Mouse (Mus musculus): ENCODE results near the gene Stk33.
A peak's percentile ranks its signal among the peaks of the same experiment; 100 is the strongest.

The Stk33 gene

GRCm38 (mm10) chr7:109357877-109358276, 81.0 kb downstream of the Stk33 start:
- DNase-seq (ENCODE audit: low spot score in 2 of 2), result no peak

- no peak for DNase-seq (ENCODE audit: low spot score in 2 of 2)
These were observed 91.6 kb downstream of the Stk33 start for GRCm38 (mm10) chr7:109347241-109347640.

DNA sequence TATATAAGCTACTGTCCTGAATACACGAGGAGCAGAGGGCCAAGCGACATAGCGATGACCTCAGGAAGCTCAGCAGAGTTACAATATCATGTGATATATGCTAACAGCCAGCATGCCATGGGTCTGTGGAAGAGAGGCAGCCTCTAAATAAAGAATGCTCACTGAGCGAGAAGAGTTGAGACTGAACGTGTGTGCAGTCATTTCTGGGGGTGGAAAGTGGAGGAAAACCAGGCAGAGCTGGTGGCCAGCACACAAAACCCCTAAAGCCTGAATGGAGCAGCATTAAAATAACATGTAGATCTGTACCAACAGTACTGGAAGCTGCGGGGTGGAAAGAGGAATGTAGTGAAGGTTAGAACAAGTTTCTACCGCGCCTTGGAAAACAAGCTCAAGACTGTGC, 107.2 kb downstream of the Stk33 start:
- DNase-seq (ENCODE audit: low spot score in 2 of 2), result peak in 1 of 2 experiments; percentile 4

DNA sequence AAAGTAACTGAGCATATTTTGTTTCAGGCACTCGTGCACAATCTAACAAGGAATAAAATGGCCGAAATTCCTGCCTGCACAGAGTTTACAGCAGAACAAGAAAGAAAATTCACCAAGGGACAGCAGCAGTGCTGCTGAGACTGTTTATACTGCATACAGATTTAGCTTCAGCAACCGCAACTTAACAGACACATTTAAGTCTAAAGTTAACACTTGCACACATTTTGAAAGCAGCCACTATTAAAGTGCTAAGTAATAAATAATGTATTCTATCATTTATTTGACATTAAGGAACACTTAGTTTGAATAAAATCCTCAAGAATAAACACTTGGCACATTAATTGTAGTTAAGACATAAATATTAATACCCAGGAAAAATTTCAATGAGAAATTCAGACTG, 110.1 kb downstream of the Stk33 start:
- DNase-seq (ENCODE audit: low spot score in 2 of 2), result no peak

DNA sequence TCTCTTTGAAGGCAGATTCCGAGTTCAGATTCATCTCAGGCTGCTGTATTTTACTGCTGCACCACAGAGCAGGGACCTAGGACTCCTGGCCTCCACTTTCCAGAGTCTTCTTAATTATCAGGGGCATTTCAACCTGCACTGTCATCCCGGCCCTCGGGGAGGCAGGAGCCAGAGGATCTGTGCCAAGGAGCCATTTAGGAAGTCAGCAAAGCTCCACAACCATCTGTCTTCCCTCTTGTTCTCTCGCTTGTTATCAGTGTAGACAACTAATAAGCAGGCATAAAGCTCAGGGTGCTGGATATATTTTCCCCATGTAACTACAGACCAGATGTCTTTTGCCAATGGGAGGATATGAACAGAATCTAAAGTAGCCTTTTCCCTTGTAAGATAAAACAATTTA, 112.1 kb downstream of the Stk33 start:
- no peak for DNase-seq (ENCODE audit: low spot score in 2 of 2)

DNA sequence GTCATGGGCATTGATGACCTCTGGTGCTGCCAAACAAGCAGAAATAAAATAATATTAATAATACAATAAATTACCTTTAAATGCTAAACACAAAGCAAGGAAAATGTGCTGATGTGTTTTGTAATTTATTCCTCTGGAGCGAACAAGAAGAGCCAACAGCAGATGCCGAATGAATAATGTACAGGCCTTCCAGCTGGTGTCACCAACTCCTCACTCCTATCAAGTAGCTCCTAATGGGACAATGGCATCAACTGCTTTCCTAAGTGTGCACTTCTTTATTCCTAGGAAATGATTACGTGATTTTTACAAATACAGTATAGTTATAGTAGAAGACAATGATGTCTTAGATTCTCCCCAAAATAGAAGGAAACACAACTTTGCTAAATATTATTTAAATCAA, 113.2 kb downstream of the Stk33 start:
- DNase-seq (ENCODE audit: low spot score in 2 of 2), result no peak

- DNase-seq (ENCODE audit: low spot score in 2 of 2), result no peak
These were observed 113.7 kb downstream of the Stk33 start for GRCm38 (mm10) chr7:109325169-109325568.

DNA sequence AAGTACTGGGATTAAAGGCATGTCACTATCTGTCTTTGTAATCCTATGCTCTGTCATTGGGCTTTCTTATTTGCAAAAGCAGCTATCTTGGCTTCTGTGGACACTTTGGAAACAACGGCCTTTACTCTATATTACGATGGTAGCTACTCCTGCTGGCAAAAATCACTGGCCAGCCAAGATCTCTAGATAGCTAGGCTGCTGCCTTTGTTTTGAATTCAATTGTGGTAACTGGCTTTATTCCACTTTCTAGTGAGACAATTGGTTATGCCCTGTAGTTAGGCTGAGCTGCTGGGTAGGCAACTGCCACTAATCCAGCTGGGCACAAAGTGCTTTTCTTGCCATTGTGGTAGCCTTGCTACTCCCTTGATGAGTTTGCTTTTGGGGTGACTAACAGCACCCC, 129.4 kb downstream of the Stk33 start:
- no peak for DNase-seq (ENCODE audit: low spot score in 2 of 2)

- DNase-seq (ENCODE audit: low spot score in 2 of 2), result no peak
These were observed 143.1 kb downstream of the Stk33 start for GRCm38 (mm10) chr7:109295807-109296206.

DNA sequence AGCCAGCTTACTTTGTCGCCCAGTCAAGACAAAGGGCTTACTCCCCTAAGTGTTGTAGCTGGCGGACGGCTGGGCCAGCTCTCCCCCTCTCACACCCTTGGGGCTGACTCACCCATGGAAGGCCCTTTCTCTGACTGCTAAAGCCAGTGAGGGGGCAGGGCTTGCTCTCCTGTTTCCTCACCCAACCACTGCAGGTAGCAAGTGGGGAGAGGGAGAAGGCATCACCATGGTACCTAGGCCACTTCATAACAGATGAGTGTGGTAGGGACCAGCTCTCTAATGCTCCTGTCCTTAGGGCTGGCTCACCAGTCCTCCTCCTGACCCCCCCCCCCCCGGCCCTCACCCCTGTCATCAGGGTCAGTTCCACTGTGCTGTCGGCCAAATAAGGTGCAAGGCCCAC, 143.5 kb downstream of the Stk33 start:
- DNase-seq (ENCODE audit: low spot score in 2 of 2), result no peak

- no peak for DNase-seq (ENCODE audit: low spot score in 2 of 2)
These were observed 148.4 kb downstream of the Stk33 start for GRCm38 (mm10) chr7:109290501-109290900.

DNA sequence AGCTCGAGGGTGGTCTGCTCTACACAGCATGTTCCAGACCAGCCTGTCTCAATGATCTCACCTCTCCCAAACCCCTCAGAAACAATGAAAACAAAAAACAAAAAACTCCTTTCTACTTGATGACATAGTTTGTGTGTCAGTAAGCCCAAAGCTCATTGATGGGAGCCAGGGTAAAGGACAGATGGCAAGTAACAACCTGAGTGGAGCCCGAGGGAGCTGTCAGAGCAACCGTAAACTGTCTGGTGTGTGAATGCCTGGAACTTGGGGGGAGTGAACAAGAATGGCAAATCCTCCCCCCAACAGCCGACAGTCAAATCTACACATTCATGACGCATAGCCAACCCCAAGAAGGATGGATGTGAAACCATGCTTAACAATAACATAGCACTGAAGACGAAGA, 149.8 kb downstream of the Stk33 start:
- no peak for DNase-seq (ENCODE audit: low spot score in 2 of 2)

GRCm38 (mm10) chr7:109282106-109282505, 156.8 kb downstream of the Stk33 start:
- DNase-seq (ENCODE audit: low spot score in 2 of 2), result no peak

GRCm38 (mm10) chr7:109276622-109277021, 162.3 kb downstream of the Stk33 start:
- no peak for DNase-seq (ENCODE audit: low spot score in 2 of 2)

- no peak for DNase-seq (ENCODE audit: low spot score in 2 of 2)
These were observed 163.0 kb downstream of the Stk33 start for GRCm38 (mm10) chr7:109275901-109276300.

GRCm38 (mm10) chr7:109275151-109275550, 163.7 kb downstream of the Stk33 start:
- no peak for DNase-seq (ENCODE audit: low spot score in 2 of 2)

GRCm38 (mm10) chr7:109274289-109274688, 164.6 kb downstream of the Stk33 start:
- no peak for DNase-seq (ENCODE audit: low spot score in 2 of 2)

GRCm38 (mm10) chr7:109269046-109269445, 169.8 kb downstream of the Stk33 start:
- DNase-seq (ENCODE audit: low spot score in 2 of 2), result no peak

GRCm38 (mm10) chr7:109267370-109267769, 171.5 kb downstream of the Stk33 start:
- no peak for DNase-seq (ENCODE audit: low spot score in 2 of 2)

- DNase-seq (ENCODE audit: low spot score in 2 of 2), result no peak
These were observed 172.7 kb downstream of the Stk33 start for GRCm38 (mm10) chr7:109266181-109266580.

- DNase-seq (ENCODE audit: low spot score in 2 of 2), result no peak
These were observed 173.3 kb downstream of the Stk33 start for GRCm38 (mm10) chr7:109265606-109266005.

DNA sequence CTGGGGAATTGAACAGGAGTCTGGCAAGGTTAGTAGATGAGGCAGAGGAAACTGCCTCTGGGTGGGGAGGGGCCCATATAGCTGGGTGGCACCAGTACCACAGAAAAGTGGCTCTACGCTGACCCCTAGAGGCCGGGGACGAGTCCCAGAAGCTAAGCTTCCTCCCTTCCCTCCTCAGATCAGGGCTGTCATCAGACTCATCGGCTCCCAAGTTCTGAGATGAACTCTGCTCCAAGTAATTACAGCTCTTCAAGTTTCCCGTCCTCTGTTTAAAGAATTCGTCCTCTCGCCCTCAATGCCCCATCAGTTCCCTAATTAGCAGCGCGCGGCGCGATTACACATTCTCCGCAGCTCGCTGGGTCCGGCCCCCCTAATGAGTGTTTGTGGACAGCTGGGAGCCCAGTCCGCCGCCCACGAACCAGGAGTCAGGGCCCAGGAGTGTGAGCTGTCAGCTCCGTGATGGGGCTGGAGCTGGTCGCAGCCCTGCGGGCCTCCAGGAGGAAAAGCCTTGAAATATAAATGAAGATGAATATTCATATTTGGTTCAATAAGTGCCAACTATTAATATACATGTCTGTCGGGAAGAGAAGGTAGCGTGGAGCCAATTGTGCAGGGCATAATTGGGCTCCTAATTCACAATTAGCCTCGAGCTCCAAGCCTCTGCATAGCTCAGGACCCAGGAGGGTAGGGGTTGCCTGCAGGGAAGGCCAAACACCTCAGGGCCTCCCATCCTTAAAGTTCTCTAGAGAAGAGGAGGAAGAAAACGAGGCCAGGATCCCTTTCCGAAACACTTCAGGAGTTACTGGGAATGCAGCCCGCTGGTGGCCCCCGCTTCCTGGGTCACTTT, 183.2 kb downstream of the Stk33 start:
- DNase-seq (ENCODE audit: low spot score in 2 of 2), result peak; percentile 56 to 71

DNA sequence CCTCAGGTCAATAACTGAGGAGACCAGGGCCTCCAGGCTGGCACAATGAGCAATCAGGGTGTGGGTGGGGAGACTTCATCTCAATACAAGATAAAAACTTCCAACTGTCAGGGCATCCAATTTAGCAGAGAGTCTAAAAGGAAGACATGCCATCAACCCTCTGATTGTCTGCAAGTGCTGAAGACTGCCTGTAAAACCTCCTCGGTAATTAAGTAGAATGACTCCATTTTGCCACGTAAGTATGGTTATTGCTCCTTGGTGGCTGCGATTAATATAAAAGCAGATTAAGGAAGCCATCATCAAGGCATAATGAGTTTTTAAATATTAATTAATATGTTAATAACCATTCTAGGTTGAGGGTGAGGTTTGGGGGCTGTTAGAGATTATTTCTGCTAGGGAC, 187.5 kb downstream of the Stk33 start:
- DNase-seq (ENCODE audit: low spot score in 2 of 2), result no peak

GRCm38 (mm10) chr7:109244776-109245175, 194.1 kb downstream of the Stk33 start:
- DNase-seq (ENCODE audit: low spot score in 2 of 2), result no peak

Data from frontal cortex, postnatal 36 days (tissue).